Mouse (Mus musculus) mouse trophoblast stem cell (cell line): ENCODE measurements around the gene Lcat.
"Not testable (repeated sequence)": the region's sequence is repeated elsewhere in the genome, so short reads cannot be mapped to it uniquely, and the experiment has no call there.

Experiments used
- in situ Hi-C, 2 experiments: fragments of 300-500 bp; cut with MseI, MboI; formaldehyde crosslinking; loops; 2 replicates in 1 of 2; 3 replicates in 1 of 2; pipeline ENCODE4 v1.15.1; 2025

Gene Lcat

GRCm38 (mm10) chr8:105943321-105943739 is at the start of gene Lcat:
Lcat (minus strand) TSS chr8:105943382.
- in situ Hi-C loops = no loop called here

DNA sequence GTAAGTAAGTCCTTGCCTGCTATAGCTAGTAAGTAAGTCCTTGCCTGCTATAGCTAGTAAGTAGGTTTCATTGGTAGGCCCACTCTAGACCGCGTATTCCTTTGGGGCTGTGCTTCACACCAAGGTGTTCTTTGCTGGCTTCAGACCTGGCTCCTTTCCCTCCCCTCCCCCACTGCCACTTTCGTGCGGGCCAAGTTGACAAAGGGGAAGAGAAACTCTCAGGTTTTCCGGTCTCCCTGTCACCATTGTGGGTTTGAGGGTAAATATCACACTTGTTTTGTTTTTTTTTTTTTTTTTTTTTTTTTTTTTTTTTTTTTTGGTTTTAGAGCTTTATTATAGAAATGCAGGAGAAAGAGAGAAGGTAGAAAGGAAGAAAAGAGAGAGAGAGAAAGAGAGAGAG is 49.3 kb upstream of the Lcat start:
- in situ Hi-C loops = no loop called here

GRCm38 (mm10) chr8:105991546-105991945 is 48.4 kb upstream of the Lcat start:
- in situ Hi-C loops = no loop called here

- in situ Hi-C loops = no loop called here
Measured at GRCm38 (mm10) chr8:105990856-105991387, 47.7 kb upstream of the Lcat start, which contains the start of gene Dus2. Dus2 (plus strand) TSS chr8:105991337.

DNA sequence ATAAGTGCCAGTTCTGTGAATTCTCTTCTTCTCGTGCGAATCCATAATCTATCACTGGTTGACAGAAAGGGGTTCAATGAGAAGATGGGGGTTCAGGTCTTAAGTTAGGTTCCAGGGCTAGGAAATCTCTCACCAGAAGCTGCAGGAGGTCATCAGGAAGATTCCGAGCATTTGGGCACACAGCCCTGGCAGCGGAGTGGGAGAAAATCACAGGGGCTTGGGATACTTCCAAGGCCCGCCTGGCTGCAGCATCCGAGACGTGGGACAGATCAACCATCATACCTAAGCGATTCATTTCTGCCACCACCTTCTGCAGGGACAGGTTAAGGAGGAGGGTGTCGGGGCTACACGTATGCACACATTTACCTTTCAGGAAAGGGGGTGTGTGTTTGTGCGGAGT is 45.4 kb upstream of the Lcat start:
- in situ Hi-C loops = no loop called here

DNA sequence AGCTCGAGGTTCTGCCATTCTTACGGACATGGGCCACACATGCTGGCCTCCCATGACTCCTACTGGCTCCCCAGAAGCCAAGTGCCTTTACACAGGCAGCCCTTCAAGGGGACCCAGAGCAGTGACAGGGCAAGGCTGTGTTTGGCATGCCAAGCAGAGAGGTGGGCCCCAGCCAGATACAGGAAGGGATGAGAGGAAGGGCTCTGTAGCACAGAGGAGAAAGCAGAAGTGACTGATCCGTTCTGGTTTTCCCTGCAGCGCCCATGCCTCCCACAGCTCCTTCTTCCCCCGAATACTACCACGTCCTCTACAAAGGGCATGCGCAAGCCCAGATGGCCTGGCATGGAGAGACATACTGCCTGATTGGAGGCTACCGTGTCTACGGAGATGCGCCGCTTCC is 40.2 kb upstream of the Lcat start:
- in situ Hi-C loops = not testable (repeated sequence)

GRCm38 (mm10) chr8:105981146-105981545 is 38.0 kb upstream of the Lcat start:
- in situ Hi-C loops = no loop called here

DNA sequence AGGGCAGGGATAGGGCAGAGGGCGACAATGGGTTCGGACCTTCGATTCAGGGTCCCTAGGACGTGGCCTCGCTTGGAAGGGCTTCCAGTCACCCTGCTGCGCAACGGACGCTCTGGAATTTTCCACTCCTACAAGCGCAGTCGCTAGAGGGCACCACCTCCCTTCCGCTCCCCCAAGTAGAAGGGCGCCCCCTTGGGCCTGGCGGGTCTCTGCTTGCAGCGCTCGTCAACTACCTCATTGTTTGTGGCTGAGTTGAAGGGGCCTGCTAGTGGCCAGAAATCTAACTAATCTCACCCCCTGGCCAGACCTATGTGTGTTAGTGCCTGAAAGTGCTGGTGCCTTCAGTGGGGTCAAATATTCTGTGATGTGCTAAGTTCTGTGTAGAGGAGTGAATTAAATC is 36.1 kb upstream of the Lcat start, which contains the start of gene Dpep3:
Dpep3 (minus strand) TSS at position 105 of the 400 bp plus-strand sequence.
- in situ Hi-C loops = no loop called here

DNA sequence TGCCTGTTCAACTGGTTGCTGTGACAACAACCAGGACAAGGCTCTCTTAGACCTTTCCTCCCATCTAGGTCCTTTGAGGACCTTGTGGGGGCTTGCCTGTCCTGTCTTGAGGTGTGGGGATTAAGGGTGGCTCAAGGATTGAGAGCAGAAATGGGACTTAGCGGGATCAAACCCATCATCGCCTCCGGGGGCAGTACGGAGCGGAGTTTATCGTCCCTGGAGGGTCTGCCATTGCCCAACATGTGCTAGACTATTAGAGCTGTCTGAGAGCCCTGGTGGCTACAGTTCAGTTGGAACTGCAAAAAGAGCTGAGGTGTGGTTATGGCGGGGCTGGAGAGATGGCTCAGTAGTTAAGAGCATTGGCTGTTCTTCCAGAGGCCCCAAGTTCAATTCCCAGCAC is 32.2 kb upstream of the Lcat start:
- in situ Hi-C loops = no loop called here

DNA sequence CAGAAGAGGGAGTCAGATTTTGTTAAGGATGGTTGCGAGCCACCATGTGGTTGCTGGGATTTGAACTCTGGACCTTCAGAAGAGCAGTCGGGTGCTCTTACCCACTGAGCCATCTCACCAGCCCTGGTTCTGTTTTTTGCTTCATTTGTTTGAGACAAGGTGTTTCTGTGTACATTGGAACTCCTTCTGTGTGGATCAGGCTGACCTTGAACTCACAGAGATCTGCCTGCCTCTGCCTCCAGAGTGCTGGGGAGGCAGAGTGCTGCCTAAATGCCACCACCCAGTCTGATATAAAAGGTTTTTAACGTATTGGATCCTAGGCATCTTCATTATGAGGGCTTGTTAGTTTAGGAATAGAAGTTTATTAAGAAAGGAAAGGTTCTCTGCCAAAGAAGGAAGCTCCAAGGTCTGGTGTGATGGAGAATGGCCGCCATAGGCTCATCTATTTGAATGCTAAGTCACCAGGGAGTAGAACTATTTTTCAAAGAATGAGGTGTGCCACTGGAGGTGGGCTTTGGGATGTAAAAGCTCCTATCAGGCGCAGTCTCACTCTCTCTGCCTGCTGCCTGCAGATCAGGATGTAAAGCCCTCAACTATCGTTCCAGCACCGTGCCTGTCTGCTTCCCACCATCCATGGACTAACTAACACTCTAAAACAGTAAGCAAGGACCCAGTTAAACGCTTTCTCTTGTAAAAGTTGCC is 28.0 kb upstream of the Lcat start:
- in situ Hi-C loops = no loop called here

GRCm38 (mm10) chr8:105969367-105969766 is 26.2 kb upstream of the Lcat start:
- in situ Hi-C loops = no loop called here

- in situ Hi-C loops = no loop called here
Measured at GRCm38 (mm10) chr8:105966692-105967311, 23.6 kb upstream of the Lcat start.

DNA sequence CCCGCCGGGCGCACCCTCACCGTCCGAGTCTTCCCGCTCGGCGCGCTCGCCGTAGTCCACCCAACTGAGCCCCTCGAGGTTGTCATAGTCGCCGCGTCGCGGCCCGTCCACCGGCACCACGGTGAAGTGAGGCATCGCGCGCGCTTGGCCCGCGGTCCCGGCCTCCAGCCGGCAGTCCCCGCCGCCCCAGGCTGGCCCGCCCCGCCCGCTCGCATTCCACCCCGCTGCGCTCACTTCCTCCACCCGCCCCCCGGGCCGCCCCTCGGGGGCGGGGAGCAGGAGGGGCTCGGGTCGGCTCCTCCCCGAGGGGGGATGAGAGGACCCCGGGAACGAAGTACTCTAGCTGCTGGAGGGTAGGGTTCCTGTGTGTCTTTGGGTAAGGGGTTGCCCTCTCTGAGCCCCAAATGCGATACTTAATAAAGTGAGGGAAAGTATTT is 22.7 kb upstream of the Lcat start, which contains the start of gene Slc12a4:
Slc12a4 (minus strand) TSS at position 193 of the 437 bp plus-strand sequence.
- in situ Hi-C loops = no loop called here

DNA sequence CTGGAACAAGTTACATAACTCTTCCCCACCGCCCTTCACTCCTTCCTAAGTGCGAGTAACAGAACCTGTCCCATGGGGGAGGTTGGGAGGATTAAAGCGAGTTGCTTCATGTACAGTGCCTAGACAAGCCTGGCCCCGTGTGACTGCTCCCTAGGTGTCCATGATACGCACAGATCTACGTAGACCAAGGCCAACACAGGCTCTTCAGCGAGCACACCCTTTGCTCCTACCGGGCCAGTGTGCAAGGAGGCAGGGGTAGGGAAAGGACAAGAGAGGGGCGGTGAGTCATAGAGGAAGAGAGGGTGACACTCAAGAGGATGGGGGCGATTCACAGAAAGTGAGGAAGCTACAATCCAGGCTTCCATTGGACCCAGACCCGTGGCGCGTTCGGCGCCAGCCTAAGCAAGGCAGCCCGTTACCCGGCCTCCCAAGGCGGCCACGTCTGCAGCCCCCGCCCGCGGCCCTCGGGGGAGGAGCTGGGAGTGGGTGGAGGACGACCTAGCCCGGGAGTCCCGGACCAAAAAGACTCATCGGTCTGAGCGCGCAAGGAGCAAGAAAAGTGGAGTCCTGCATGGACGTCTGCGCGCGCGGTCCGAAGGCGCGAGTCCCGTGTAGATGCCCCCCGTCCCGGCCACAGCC is 22.2 kb upstream of the Lcat start:
- in situ Hi-C loops = no loop called here

DNA sequence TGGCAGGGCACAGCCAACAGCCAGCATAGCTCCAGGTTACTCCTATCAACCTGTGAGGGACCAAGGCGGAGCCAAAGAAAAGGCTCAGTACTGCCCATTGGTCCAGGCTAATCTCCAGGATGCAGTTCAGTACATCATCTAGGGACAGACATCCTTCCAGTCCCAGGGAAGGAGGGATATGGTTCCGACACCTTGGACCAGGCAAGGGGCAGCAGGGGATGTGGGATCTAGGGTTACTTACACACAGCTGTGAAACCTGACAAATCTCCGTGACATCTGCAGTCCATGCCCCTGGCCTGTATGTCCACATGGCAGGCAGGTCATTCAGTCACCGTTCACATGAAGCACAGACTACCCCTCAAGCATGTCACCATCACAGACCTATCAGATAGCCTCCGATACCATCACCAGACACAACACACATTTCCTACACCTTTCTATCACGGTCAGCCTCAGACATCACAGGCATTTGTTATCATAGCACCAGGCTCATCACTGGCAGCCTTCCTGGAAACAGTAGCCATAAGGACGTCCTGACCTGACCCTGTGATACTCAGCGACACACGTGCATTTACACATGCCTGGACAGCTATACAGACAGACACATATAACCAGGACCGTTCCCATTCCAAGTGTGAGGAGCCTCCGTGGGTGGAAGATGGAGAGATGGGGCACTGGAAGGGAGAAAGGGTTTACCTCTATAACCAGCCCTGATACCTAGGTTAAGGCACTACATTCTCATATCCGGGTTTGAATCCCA is 21.5 kb upstream of the Lcat start:
- in situ Hi-C loops = no loop called here

DNA sequence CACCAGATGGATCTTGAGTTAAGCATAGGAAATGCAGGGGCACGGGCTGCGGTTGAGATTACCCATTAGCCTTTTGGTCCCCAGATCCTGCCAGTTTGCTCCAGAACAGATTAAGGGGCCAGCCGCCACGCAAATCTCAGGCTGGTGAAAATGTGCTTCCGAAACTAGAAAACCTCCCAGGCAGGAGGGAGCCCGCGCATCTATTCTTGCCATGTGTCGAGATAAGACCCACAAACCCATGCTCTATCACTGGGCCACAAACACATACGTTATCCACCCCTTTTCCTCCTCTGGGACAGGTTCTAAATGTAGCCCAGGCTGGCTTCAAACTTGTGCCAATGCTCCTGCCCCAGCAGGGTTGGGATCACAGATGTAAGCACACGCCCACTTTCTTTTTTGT is 18.4 kb upstream of the Lcat start:
- in situ Hi-C loops = no loop called here

DNA sequence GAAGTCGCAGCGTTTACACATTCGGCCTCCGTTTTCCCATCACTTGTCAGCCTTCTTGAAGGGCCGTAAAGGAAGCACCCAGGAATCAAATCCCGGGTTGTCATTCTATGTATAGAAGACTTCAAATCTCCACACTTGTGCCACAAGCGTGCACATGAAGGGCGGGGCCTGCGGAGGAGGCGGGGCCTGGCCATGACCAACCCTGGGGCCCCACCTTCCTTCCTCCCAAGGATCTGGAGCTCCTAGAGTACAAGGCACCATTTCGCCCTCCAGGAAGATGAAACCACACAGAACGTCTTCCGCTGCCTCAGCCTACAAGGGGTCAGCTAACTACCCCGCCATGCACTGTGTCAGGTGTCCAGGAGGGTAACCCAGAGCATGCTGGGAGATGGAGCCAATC is 17.9 kb upstream of the Lcat start:
- in situ Hi-C loops = no loop called here

DNA sequence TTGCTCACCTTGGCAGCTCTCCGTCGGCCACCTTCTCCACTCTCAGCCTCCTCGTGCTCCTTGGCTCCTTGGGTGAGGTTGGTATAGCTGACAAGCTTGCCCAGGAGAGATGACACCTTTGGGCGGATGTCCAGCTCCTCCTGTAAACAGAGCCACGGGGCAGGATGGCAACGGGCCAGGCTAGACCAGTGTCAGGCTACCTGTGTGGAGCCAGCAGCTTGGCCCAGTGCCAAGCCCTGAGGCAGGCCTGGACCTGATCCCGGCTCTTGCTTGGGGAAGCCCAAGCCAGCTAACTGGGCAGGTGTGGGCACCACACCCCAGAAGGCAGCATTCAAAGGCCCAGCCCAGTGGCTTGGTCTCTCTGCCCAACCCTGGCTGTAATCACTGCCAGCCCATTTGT is 16.2 kb upstream of the Lcat start:
- in situ Hi-C loops = no loop called here

DNA sequence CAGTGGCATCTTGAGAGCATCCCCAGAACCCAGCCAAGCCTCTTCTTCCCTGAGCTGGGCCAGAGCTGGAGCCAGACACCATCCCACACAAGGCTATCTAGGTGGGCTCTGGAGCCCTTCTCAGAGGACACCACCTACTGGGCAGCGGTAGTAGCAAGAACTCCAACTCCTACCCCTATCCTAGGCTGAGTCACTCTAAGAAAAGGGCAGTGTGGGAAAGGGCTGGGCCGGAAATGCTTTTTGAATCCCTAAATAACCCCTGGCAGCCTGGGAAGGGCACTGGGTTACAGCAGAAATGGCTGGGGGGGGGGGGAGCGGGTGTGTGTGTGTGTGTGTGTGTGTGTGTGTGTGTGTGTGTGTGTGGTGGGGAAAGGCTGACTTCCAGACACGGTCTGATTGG is 14.6 kb upstream of the Lcat start:
- in situ Hi-C loops = no loop called here

DNA sequence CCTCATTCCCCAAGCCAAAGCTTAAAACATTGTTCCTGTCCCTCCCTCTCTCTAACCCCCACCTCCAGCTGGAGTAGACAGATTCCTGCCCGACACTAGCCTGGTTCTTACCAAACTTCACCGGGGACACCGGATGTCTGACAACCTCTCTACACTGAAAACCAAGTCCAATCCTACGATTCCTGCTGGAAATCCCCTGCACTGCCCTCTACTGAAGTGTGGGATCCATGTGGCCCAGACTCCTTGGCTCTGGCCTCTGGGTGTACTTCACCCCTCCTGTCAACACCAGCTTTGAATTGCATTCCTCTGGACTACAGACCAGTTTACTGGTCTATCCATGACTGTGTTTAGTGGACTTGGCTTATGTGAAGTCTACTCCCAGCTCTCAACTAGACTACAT is 13.4 kb upstream of the Lcat start:
- in situ Hi-C loops = no loop called here

GRCm38 (mm10) chr8:105951057-105951659 is 8.0 kb upstream of the Lcat start:
- in situ Hi-C loops = no loop called here
